Mouse (Mus musculus) hematopoietic stem cell, adult 5-6 weeks (primary cell): ENCODE measurements around the gene Grm8. TPM values are rescaled to one million over a fixed set of nuclear protein-coding genes. Genes with fewer than 3 reads are reported as not detected.
A peak's percentile ranks its signal among the peaks of the same experiment; 100 is the strongest.

ENCODE experiments used
- ATAC-seq, 2 experiments: fragments of 125-278 bp in 1 of 2; replicated peaks in 1 of 2; 2 replicates each; pipeline ENCODE4 v1.8.0; 2016 to 2017; ENCODE audit warnings: inconsistent platforms in 2 of 2, mild to moderate bottlenecking in 2 of 2, moderate number of reproducible peaks in 2 of 2, low read depth in 1 of 2, moderate TSS enrichment in 1 of 2; ENCODE audit not compliant: low FRiP score in 2 of 2, poor library complexity in 2 of 2, severe bottlenecking in 2 of 2, insufficient read depth in 1 of 2, low TSS enrichment in 1 of 2
- total RNA-seq: library from RNA; stranded (forward); fragments of 172-1452, 232-1000 nt; gene quantifications from 2 replicates; pipeline ENCODE4 v1.2.3, GENCODE M21; 2017

The Grm8 gene
- total RNA-seq, 1 experiment from 2014 or later, result not detected

DNA sequence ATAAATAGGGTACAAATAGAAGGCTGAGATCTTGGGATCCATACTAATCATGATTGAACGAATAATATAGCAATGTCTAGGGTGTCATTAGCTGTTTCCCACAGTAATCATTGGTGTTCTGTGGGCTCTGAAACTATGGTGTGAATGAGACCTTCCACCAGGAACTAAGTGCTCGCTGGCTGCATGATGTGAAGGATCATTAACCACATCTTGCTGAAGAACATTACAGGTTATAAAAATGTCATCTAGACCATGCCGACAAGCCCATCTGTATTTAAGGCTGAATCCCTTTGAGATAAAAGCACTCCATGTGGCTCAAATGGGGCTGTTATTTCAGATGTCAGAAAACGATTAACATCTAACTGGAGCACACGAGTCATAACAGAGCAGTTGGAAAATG, 674.0 kb downstream of the Grm8 start:
- no peak for ATAC-seq

DNA sequence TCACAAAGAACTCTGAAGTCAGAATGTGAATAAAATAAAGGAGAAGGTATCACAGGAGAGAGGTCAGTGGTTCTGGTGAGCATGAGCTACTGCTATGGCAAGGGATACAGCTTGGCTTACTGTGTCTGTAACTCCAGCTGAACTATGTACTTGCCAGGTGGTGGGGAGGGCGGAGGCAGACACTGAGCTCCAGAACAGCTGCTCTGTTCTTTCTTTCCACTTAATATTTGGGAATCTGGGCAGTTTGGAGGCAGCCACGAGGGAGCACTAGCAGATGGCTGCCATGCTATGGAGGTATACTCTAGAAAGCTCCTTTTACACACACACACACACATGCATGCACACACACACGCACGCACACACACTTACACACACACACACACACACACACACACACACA, 726.5 kb downstream of the Grm8 start:
- no peak for ATAC-seq

DNA sequence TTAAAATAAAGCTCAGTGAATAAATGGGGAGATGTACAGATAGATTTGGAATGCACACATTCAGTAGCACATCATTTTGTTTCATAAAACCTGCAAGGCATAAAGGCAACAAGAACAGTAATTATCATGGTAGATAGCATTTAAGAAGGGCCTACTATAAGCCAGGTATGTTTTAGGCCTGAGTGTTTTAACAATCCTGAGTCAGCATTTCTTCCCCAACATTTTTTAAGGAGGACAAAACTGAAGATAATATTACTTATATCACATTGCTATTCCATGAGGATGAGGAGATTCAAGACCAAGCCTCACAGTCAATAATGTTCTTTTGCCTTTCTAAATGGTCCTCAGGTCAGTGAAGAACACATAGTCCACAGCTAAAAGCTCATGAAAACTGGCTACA, 762.6 kb downstream of the Grm8 start:
- no peak for ATAC-seq

DNA sequence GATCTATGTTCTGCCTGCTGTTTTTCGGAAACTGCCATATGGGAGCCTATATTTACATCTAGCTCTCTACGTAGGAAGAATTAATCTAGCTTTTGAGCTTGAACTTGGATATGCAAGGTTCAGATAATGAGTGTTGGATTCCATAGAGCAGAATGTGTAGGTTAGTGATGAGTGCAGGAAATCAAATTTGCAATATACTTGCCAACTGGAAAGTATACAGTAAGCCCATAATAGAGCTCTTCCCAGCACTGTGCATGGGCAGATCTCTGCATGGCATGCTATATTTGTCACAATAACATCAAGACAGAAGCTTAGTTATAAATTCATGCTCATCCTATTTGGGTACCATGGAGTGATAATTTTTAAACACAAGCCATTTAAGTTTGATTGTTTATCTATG, 763.9 kb downstream of the Grm8 start:
- no peak for ATAC-seq

DNA sequence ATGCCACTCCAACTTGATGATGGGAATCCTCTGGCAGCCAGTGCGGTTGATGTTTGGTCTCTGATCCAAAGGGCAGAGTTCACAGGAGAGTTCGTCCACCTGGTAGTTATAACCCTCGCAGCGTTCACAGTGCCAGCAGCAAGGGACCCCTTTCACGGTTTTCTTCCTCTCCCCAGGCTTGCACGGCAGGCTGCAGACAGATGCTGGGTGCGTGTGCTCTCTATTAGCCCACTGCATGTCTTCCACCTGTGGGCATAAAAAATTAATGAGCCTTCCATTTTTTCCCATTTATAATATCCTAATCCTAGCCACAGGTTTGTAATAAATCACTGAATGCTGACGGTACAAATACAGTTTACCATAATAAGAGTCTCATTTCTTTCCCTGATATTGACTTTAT, 771.2 kb downstream of the Grm8 start:
- ATAC-seq, result no peak

DNA sequence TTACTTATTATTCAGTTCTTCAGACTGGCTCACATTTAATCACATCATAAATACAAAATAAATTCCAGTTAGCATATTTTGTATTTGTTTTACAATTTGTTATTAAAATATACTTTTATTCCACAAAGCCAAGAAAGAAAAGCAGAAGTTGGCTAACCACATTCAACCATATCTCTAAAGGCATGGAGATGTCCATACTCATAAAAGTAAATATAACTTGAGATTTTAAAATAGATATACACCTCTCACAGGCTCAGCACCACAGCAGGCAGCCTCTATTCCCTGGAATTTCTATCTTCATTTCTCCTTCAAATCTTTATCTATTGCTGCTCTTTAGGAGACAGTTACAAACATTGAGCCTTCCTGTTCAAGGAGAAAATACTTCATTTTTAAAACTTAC, 774.5 kb downstream of the Grm8 start:
- ATAC-seq, result peak in 1 of 2 experiments; percentile 78; a peak in 2 of 4 replicates

DNA sequence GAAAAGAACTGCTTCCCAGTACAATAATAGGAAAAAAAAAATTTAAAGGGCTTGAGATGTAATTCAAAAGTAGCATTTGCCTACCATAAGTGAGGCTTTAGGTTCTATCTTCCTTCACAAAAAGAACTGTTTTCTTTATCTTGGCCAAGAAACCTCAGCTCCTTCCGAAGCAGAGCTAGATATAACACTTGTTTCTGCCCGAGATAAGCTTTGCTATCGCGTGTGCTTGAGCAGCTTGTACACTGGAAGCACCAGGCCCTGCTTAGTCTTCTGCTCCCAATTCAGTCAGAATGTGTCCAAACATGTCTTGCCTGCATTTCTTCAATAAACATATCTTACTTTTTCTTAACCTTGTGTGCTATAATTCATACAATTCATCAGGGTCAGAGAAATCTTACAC, 783.8 kb downstream of the Grm8 start:
- ATAC-seq, result no peak

DNA sequence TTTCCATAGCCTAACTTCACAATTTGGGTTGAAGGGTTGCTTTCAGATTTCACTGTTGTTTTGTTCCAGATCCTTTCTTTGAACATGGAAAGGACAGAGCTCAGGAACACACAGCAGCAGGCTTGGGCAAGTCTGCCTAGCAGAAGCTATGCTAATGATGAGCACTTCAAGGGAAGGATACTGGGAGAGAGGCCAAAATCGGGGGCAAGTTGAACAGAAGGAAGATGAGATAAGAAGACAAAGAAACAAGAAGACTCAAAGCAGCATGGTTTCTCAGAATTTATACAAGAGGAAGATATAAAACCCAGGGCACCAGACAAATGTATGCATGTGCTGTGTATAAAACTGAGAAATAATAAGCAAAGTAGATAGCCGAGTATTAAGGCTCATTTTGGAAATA, 786.7 kb downstream of the Grm8 start:
- peak; percentile 10 to 49; a peak in 1 of 4 replicates for ATAC-seq

DNA sequence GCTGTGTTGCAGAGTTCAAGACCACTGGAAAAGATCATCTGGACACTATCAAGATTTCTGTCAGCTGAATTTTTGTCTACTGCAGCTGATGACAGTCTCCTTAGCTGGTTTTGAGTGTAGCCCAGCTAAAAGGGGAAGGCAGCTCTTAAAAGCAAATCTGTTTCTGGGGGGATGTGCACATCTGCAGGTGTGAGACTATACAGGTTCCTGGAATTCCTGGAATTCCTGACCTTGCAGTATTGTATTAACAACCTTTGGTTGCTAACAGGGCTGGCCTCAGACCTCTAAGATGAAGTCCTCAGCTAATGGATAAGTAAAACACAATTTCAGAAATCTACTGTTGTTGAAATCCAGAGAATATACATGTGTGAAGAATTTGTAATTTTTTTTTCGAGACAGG, 788.7 kb downstream of the Grm8 start:
- ATAC-seq, result no peak

DNA sequence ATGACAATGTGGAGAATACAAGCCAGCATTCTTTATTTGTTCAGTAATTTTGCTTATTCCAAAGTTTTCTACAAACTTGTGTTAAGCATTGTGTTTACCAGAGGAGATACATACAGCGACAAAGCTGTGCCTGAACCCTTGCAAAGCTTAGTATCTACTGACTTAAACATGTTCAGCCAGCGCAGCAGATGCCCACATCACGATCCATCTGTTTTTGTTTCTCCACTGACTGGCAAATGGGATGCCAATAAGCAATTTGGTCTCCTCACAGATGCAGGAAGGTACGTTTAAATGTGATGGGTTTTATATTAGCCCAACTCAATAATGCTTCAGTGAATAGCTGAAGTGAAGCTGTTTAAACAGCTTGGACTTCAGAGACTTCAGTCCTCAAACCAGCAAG, 794.8 kb downstream of the Grm8 start:
- ATAC-seq, result no peak

DNA sequence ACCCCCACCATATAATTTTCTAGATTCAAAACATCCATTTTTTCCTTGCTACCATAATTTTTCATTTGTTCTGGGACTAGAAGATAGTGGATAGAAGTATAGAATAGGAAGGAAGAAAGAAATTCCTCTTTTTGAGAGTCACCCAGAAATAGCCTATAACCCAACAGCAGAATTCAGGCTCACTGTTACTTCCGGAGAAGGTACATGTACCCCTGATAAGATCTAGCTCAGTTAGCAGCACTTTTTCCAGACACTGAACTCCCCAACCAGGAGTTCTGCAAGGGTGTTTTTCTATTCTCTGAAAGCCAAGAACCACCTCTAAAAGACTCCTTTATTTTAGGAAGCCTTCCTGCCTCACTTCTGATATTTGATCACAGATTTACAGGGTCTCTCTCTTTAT, 816.4 kb downstream of the Grm8 start:
- ATAC-seq, result peak; percentile 39 to 71; a peak in 3 of 4 replicates

DNA sequence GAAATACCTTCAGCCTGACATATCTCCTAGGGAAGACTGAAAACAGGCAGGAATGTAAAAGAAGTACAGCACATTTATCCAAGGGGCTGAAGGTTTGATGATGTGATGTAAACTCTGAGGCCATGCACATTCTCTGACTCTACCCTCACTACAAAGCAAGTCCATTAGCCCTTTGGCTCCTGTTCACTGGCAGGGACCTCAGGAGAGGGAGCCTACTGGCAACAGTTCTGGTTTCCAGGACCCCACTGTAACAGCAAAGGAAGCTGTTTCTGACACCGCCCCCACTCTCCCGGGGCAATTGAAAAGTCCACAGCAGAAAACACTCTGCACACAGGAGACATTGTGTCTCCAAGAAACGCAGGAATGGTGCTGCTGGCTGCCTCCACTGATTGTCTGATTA, 817.6 kb downstream of the Grm8 start:
- ATAC-seq, result no peak

DNA sequence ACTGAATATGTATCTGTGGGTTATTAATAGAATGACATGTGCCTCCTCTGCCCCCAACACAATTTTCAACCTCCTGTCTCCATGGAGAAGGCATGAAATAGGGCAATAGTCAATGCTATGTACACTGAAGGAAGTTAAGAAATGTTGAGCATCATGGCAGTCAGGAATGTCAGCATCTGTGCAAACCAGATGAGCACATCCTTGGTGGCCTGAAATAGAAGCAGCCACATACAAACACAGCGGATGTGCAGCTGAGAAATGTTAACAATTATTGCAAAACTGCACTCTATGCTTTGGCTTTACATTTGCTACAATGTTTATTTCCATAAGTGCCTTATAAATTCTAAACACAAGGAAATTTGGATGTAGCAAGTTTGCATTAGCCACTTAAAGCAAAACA, 819.0 kb downstream of the Grm8 start:
- no peak for ATAC-seq

DNA sequence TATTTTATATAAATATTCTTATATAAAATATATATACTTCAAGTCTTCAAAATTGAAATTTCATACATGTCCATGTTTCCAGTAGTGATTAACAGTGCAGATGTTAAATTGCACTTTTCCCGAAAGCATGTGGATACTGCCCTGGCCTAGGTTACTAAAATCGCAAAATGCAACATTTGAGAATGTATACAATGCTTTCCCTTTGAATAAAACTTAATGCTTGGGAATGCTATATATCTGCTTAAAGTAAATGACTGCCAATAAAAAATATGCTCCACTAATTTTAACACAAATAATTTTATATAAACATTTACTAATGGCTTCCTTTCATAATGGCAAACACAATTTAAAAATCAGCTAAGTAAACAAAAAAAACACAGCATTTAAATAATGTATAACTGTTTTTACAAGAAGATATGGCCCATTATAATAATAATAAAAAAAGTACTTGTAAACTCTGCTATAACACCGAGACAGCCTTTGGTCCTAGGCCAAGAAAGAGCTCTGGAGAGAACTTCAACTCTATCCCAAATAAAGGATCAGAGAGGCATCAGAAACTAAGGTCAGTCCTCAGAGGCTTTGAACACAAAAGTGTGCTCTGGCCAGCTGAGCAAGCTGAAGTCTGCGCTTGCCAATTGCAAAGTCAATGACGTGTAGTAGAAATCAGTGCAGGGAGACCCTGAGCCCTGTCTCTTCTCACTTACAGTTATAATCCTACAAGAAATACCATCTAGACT, 820.5 kb downstream of the Grm8 start:
- no peak for ATAC-seq

DNA sequence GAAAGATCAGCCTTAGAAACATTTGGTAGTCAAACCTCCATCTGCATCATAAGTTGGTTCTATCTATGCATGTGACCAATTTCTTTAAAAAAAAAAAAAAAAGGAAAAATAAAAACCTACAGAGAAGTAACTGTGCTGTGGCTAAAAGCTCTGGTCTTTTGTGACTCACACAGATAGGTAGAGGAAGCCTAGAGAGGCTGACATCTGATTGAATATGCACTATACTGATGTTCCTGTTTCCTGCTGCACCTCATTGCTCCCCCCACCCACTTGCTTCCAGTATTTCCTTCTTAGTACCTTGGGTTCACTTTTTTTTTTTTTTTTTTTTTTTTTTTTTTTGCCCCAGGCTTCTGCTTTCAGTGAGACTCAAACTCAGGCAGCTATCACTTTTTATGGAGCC, 824.6 kb downstream of the Grm8 start:
- peak; percentile 58 to 65; a peak in 3 of 4 replicates for ATAC-seq

DNA sequence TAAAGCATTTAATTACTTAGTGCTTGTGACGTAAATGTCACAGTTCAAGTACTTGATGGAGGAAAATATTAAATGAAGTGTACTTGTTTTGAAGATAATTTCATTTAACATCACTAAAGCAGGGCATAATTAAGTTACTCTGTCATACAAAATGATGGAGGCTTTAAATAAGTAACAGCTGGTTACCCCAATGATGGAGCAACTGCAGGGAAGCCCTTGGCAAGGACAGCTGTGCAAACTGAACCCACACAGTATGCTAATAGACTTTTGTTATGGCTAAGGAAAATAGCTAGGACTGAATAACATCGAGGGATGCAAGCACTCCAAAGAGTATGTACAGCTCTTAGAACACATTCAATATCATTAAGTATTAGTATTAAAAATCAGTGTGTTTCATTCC, 829.6 kb downstream of the Grm8 start:
- ATAC-seq, result no peak

DNA sequence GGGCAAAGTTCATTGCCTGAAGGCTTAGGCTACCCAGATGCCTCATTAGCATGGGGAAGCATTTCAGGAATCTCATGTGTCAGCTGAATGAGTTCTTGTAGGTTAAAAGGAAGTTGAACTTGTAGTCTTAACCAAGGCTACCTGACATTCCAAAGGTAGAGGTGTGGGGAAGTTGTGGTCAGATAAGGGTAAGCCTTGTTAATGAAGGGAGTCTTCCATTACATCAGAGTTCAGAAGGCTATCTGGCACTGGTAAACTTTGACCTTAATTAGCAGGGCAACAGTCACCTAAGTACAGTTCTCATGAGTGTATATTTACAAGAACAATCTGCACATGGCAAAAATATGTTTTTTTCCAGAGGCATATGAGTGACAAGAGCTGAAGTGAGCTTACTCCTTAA, 870.0 kb downstream of the Grm8 start:
- no peak for ATAC-seq

DNA sequence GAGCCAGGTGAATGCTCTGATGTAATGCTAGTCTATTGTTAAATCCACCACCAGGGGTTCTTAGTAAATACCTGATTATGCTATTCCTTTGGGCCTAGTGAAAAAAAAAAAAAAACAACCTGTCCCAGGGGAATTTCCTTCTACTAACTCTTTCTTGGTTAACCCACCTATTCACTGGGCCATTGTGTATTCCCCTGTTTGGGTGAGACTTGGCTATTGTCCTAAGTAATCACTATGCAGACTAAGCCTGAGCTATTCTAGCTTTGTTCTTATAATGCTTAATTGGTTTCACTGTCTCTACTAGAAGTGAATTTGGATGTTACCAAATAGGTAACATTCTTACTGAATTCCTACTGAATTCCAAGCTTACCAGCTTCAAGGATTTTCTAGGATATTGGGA, 872.4 kb downstream of the Grm8 start:
- ATAC-seq, result no peak

DNA sequence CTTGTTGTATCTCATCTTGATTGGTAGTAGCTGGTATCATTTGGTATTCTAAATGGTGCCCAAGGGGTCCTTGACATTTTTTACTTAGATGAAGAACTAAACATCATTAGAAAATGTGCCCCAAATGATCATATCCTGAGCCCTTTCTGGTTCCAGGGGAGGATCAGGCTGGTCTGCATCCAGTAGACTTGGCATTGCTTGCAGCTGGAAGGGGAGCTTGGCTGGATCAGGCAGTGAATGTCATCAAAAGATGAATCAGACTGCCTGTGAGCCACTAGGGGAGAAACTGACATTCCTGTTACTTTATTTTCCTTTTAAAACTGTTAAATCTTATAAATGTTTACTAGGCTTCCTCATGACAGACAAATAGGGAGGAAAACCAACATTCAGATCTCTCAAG, 894.6 kb downstream of the Grm8 start:
- ATAC-seq, result no peak
